Mouse (Mus musculus) liver, embryonic 12.5 days (tissue): Measurements from ENCODE around the gene Srprb. TPM values are rescaled to one million over a fixed set of nuclear protein-coding genes. Genes with fewer than 3 reads are reported as not detected.
"Not testable (repeated sequence)": the region's sequence is repeated elsewhere in the genome, so short reads cannot be mapped to it uniquely, and the experiment has no call there.

ENCODE experiments used
- ATAC-seq: fragments of 200-750 bp; cut with Nextera tagmentation; 2 replicates; pipeline ENCODE4 v1.8.0; 2017; ENCODE audit warnings: moderate number of reproducible peaks, mild to moderate bottlenecking, moderate library complexity
- H3K27ac ChIP-seq: fragments of 300-500 bp; sonication (generic); 2 replicates; pipeline ENCODE4 v1.5.1; 2016; ENCODE audit warnings: mild to moderate bottlenecking
- H3K27me3 ChIP-seq: fragments of 300-500 bp; sonication (generic); replicated peaks from 2 replicates; pipeline ENCODE4 v1.6.1; 2016; ENCODE audit warnings: mild to moderate bottlenecking, moderate library complexity
- H3K36me3 ChIP-seq: fragments of 300-500 bp; sonication (generic); 2 replicates; pipeline ENCODE4 v1.6.1; 2016; ENCODE audit warnings: mild to moderate bottlenecking, moderate library complexity
- H3K4me1 ChIP-seq: fragments of 300-500 bp; sonication (generic); 2 replicates; pipeline ENCODE4 v1.6.1; 2016
- H3K4me2 ChIP-seq: fragments of 300-500 bp; sonication (generic); 2 replicates; pipeline ENCODE4 v1.6.1; 2016; ENCODE audit warnings: mild to moderate bottlenecking, moderate library complexity
- H3K4me3 ChIP-seq: fragments of 300-500 bp; sonication (generic); 2 replicates; pipeline ENCODE4 v1.5.1; 2016; ENCODE audit warnings: mild to moderate bottlenecking, moderate library complexity
- H3K9ac ChIP-seq: fragments of 300-500 bp; sonication (generic); 2 replicates; pipeline ENCODE4 v1.6.1; 2016; ENCODE audit warnings: mild to moderate bottlenecking, moderate library complexity
- H3K9me3 ChIP-seq: fragments of 300-500 bp; sonication (generic); replicated peaks from 2 replicates; pipeline ENCODE4 v1.6.1; 2016; ENCODE audit warnings: mild to moderate bottlenecking, moderate library complexity
- WGBS: fragments of 180-500 bp; shearing (Covaris S2); methylation state at CpG from one replicate; pipeline ENCODE4 v1.1.7; 2016; ENCODE audit not compliant: insufficient replicate concordance; 5-methylcytosine and 5-hydroxymethylcytosine counted together
- polyA plus RNA-seq: library from polyadenylated mRNA; unstranded; fragments of >200 nt; fragmentation: Nextera tagmentation; extraction: Ambion mirVana; gene quantifications from 2 replicates; pipeline ENCODE4 v1.2.1, GENCODE M21; 2016

Gene Srprb
- polyA plus RNA-seq, 1 experiment from 2014 or later = 31.5 TPM

GRCm38 (mm10) chr9:103163806-103164205, 38.1 kb downstream of the Srprb start:
- Histone ChIP-seq H3K27me3 (peaks cover 10% of the 10 kb centered on the region; the same call in 1 of the 2 replicates), H3K9ac (no peak overlapping the region), H3K4me3 (no peak overlapping the region), H3K27ac (no peak overlapping the region), H3K9me3 (no peaks in the 10 kb centered on the region), H3K4me2 (no peak overlapping the region), H3K36me3 (no peaks in the 10 kb centered on the region), H3K4me1 (no peaks in the 10 kb centered on the region)
- ATAC-seq = no peak
- WGBS = 64% methylated on average over 15 of the region's 15 CpGs

- H3K27ac ChIP-seq, H3K4me2 ChIP-seq, H3K4me3 ChIP-seq, H3K27me3 ChIP-seq, H3K9ac ChIP-seq, H3K36me3 ChIP-seq, H3K9me3 ChIP-seq, H3K4me1 ChIP-seq, ATAC-seq: not testable (repeated sequence)
- 73% methylated on average over 7 of the region's 7 CpGs for WGBS
These were observed 46.8 kb downstream of the Srprb start for GRCm38 (mm10) chr9:103155158-103155557.

- no peak overlapping the region for H3K4me3 ChIP-seq
- WGBS = 47% methylated on average over 2 of the region's 2 CpGs
- H3K27me3 ChIP-seq = peaks cover 7% of the 10 kb centered on the region; the same call in 1 of the 2 replicates
These were observed 47.4 kb downstream of the Srprb start for GRCm38 (mm10) chr9:103154568-103154967.

GRCm38 (mm10) chr9:103153286-103153685, 48.7 kb downstream of the Srprb start:
- Histone ChIP-seq H3K4me1 (no peaks in the 10 kb centered on the region), H3K9me3 (no peaks in the 10 kb centered on the region), H3K27me3 (no peaks in the 10 kb centered on the region), H3K4me2 (no peak overlapping the region), H3K36me3 (no peaks in the 10 kb centered on the region), H3K27ac (no peak overlapping the region), H3K9ac (no peak overlapping the region), H3K4me3 (no peak overlapping the region)
- no peak for ATAC-seq
- 65% methylated on average over 5 of the region's 5 CpGs for WGBS

More at GRCm38 (mm10) chr9:103154568-103154967, 47.4 kb downstream of the Srprb start:
- Histone ChIP-seq H3K36me3 (no peaks in the 10 kb centered on the region), H3K4me1 (no peaks in the 10 kb centered on the region), H3K9ac (no peak overlapping the region), H3K27ac (no peak overlapping the region), H3K4me2 (no peak overlapping the region), H3K9me3 (no peaks in the 10 kb centered on the region)
- ATAC-seq = no peak

GRCm38 (mm10) chr9:103149074-103149799, 52.7 kb downstream of the Srprb start:
- no peaks in the 10 kb centered on the region for H3K4me1 ChIP-seq
- 52% methylated on average over 12 of the region's 12 CpGs for WGBS
- H3K27ac ChIP-seq = no peak overlapping the region
- no peak overlapping the region for H3K4me2 ChIP-seq
- no peak for ATAC-seq
- H3K9me3 ChIP-seq = no peaks in the 10 kb centered on the region
- H3K4me3 ChIP-seq = no peak overlapping the region
- 0 out of 2 replicates have a peak, but pooled peaks cover 4% of the 10 kb centered on the region for H3K27me3 ChIP-seq
- no peak overlapping the region for H3K9ac ChIP-seq
- no peaks in the 10 kb centered on the region for H3K36me3 ChIP-seq

GRCm38 (mm10) chr9:103147103-103147502, 54.8 kb downstream of the Srprb start:
- no peaks in the 10 kb centered on the region for H3K9me3 ChIP-seq
- H3K36me3 ChIP-seq = no peaks in the 10 kb centered on the region
- no peaks in the 10 kb centered on the region for H3K4me1 ChIP-seq
- H3K4me3 ChIP-seq = no peak overlapping the region
- no peak for ATAC-seq
- 69% methylated on average over 13 of the region's 13 CpGs for WGBS
- H3K27ac ChIP-seq = no peak overlapping the region
- H3K9ac ChIP-seq = no peak overlapping the region
- 0 out of 2 replicates have a peak, but pooled peaks cover 4% of the 10 kb centered on the region for H3K27me3 ChIP-seq
- H3K4me2 ChIP-seq = no peak overlapping the region

- H3K27me3 ChIP-seq = 0 out of 2 replicates have a peak, but pooled peaks cover 4% of the 10 kb centered on the region
- no peaks in the 10 kb centered on the region for H3K36me3 ChIP-seq
- no peak overlapping the region for H3K27ac ChIP-seq
- ATAC-seq = no peak
- 43% methylated on average over 9 of the region's 9 CpGs for WGBS
- no peak overlapping the region for H3K9ac ChIP-seq
- no peaks in the 10 kb centered on the region for H3K9me3 ChIP-seq
- no peaks in the 10 kb centered on the region for H3K4me1 ChIP-seq
- no peak overlapping the region for H3K4me2 ChIP-seq
- H3K4me3 ChIP-seq = no peak overlapping the region
These were observed 55.2 kb downstream of the Srprb start for GRCm38 (mm10) chr9:103146703-103147102.

- WGBS = 62% methylated on average over 10 of the region's 10 CpGs
These were observed 55.7 kb downstream of the Srprb start for GRCm38 (mm10) chr9:103146257-103146656.

GRCm38 (mm10) chr9:103145351-103145750, 56.6 kb downstream of the Srprb start:
- H3K9ac ChIP-seq = no peak overlapping the region
- H3K4me1 ChIP-seq = no peaks in the 10 kb centered on the region
- WGBS = 62% methylated on average over 5 of the region's 5 CpGs
- H3K4me2 ChIP-seq = no peak overlapping the region
- H3K27ac ChIP-seq = no peak overlapping the region
- H3K4me3 ChIP-seq = no peak overlapping the region
- ATAC-seq = no peak
- H3K9me3 ChIP-seq = no peaks in the 10 kb centered on the region
- H3K27me3 ChIP-seq = 0 out of 2 replicates have a peak, but pooled peaks cover 4% of the 10 kb centered on the region
- H3K36me3 ChIP-seq = no peaks in the 10 kb centered on the region

More at GRCm38 (mm10) chr9:103146257-103146656, 55.7 kb downstream of the Srprb start:
- Histone ChIP-seq H3K9ac (no peak overlapping the region), H3K4me2 (no peak overlapping the region), H3K4me1 (no peaks in the 10 kb centered on the region), H3K27ac (no peak overlapping the region), H3K36me3 (no peaks in the 10 kb centered on the region), H3K9me3 (no peaks in the 10 kb centered on the region), H3K27me3 (0 out of 2 replicates have a peak, but pooled peaks cover 4% of the 10 kb centered on the region), H3K4me3 (no peak overlapping the region)
- no peak for ATAC-seq

- no peaks in the 10 kb centered on the region for H3K4me1 ChIP-seq
- H3K9me3 ChIP-seq = no peaks in the 10 kb centered on the region
- no peak overlapping the region for H3K4me2 ChIP-seq
- H3K4me3 ChIP-seq = no peak overlapping the region
- 0 out of 2 replicates have a peak, but pooled peaks cover 4% of the 10 kb centered on the region for H3K27me3 ChIP-seq
- no peak overlapping the region for H3K27ac ChIP-seq
- WGBS = 44% methylated on average over 4 of the region's 4 CpGs
- no peaks in the 10 kb centered on the region for H3K36me3 ChIP-seq
- no peak for ATAC-seq
- no peak overlapping the region for H3K9ac ChIP-seq
These were observed 58.1 kb downstream of the Srprb start for GRCm38 (mm10) chr9:103143881-103144280.

GRCm38 (mm10) chr9:103141266-103141665, 60.7 kb downstream of the Srprb start:
- Histone ChIP-seq H3K9me3 (no peaks in the 10 kb centered on the region), H3K9ac (no peak overlapping the region), H3K27ac (no peak overlapping the region), H3K4me1 (no peaks in the 10 kb centered on the region), H3K36me3 (no peaks in the 10 kb centered on the region), H3K27me3 (0 out of 2 replicates have a peak, but pooled peaks cover 4% of the 10 kb centered on the region), H3K4me3 (no peak overlapping the region), H3K4me2 (no peak overlapping the region)
- no peak for ATAC-seq
- WGBS = 76% methylated on average over 7 of the region's 7 CpGs

- no peak overlapping the region for H3K27ac ChIP-seq
- H3K27me3 ChIP-seq = 0 out of 2 replicates have a peak, but pooled peaks cover 4% of the 10 kb centered on the region
- H3K9me3 ChIP-seq = no peaks in the 10 kb centered on the region
- no peaks in the 10 kb centered on the region for H3K4me1 ChIP-seq
- no peak for ATAC-seq
- 79% methylated on average over 6 of the region's 6 CpGs for WGBS
- H3K36me3 ChIP-seq = no peaks in the 10 kb centered on the region
- H3K9ac ChIP-seq = no peak overlapping the region
- H3K4me3 ChIP-seq = no peak overlapping the region
- H3K4me2 ChIP-seq = no peak overlapping the region
These were observed 61.6 kb downstream of the Srprb start for GRCm38 (mm10) chr9:103140384-103140783.
